Mouse (Mus musculus): ENCODE measurements at regions not wholly inside any gene's neighbourhood (a gene's known extent, or its start where the extent isn't known, plus 50 kb on each side); places are given as distances from the start of the nearest gene placed in this dataset.
"Not testable (repeated sequence)": the region's sequence is repeated elsewhere in the genome, so short reads cannot be mapped to it uniquely, and the experiment has no call there.

- TF ChIP-seq POLR2A (IDR thresholded peaks at IDR 0.05; ENCODE audit: control insufficient read depth in 1 of 2, insufficient read depth in 1 of 2, low read depth in 1 of 2, low read length in 2 of 2, poor library complexity in 1 of 2); POLR2AphosphoS2 (IDR thresholded peaks at IDR 0.05; ENCODE audit: low read length); CTCF (IDR thresholded peaks at IDR 0.05 in 2 of 3, conservative IDR thresholded peaks at IDR 0.05 in 1 of 3; ENCODE audit: control insufficient read depth in 1 of 3, insufficient read depth in 1 of 3, low read depth in 2 of 3, low read length in 3 of 3, poor library complexity in 1 of 3, severe bottlenecking in 1 of 3); ETS1 (IDR thresholded peaks at IDR 0.05; ENCODE audit: low read depth, low read length); MXI1 (IDR thresholded peaks at IDR 0.05; ENCODE audit: low read depth, low read length); ZMIZ1 (IDR thresholded peaks at IDR 0.05; ENCODE audit: low read depth, low read length); POLR2AphosphoS5 (IDR thresholded peaks at IDR 0.05; ENCODE audit: borderline replicate concordance, low read depth, low read length); MYC (IDR thresholded peaks at IDR 0.05; ENCODE audit: low read depth, low read length); ZC3H11A (IDR thresholded peaks at IDR 0.05; ENCODE audit: low read depth, low read length); EP300 (IDR thresholded peaks at IDR 0.05; ENCODE audit: low read depth in 1 of 2, low read length in 2 of 2); MAZ (IDR thresholded peaks at IDR 0.05; ENCODE audit: low read depth, low read length); GATA1 (IDR thresholded peaks at IDR 0.05; ENCODE audit: low read depth, low read length); MAFK (IDR thresholded peaks at IDR 0.05; ENCODE audit: borderline replicate concordance, low read depth, low read length): not testable (repeated sequence)
These were observed 895.6 kb upstream of the Zfp386 start for GRCm38 (mm10) chr12:115151967-115152366.

Data from MEL (cell line).